Mouse (Mus musculus): Measurements from ENCODE around the gene Cdc14a. TPM values are rescaled to one million over a fixed set of nuclear protein-coding genes. Genes with fewer than 3 reads are reported as not detected.
"Not testable (repeated sequence)": the region's sequence is repeated elsewhere in the genome, so short reads cannot be mapped to it uniquely, and the experiment has no call there.

The Cdc14a gene
- polyA plus RNA-seq, 1 experiment from 2014 or later: 9.8 TPM

- H3K9me3 ChIP-seq: no peaks in the 10 kb centered on the region
- no peaks in the 10 kb centered on the region for H3K4me1 ChIP-seq (replicated peaks)
- WGBS: 97% methylated on average over 5 of the region's 5 CpGs
- H3K27ac ChIP-seq: no peak overlapping the region
- H3K4me2 ChIP-seq (replicated peaks): no peak overlapping the region
- H3K27me3 ChIP-seq: no peaks in the 10 kb centered on the region
- H3K9ac ChIP-seq (replicated peaks): no peak overlapping the region
- H3K4me3 ChIP-seq (replicated peaks): no peak overlapping the region
- H3K36me3 ChIP-seq: peaks cover 10% of the 10 kb centered on the region; the same call in 1 of the 2 replicates
- ATAC-seq: no peak
Observed at GRCm38 (mm10) chr3:116361101-116361500, 62.7 kb downstream of the Cdc14a start.

DNA sequence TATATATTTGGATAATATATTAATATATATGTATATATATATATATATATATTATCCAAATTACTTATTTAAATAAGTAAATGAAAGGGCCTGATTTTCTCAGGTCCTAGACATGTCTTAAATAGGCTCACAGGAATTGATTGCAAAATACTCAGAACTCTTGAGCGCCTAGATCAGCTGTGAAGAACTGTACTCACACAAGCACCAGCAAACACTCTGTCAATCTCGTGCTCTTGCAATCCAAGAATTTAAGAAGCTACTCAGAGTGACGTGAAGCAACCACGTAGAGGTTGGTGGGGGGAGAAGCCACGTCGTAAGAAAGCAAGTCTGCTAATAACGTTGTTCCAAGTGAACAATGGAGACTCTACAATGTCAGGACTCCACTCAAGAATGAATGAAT lies 66.0 kb downstream of the Cdc14a start:
- no peaks in the 10 kb centered on the region for H3K9me3 ChIP-seq
- no peaks in the 10 kb centered on the region for H3K27me3 ChIP-seq
- H3K9ac ChIP-seq (replicated peaks): no peak overlapping the region
- WGBS: 87% methylated on average over 7 of the region's 7 CpGs
- no peak overlapping the region for H3K27ac ChIP-seq
- ATAC-seq: no peak
- H3K4me1 ChIP-seq (replicated peaks): no peaks in the 10 kb centered on the region
- H3K36me3 ChIP-seq: no peaks in the 10 kb centered on the region
- no peak overlapping the region for H3K4me3 ChIP-seq (replicated peaks)
- no peak overlapping the region for H3K4me2 ChIP-seq (replicated peaks)

GRCm38 (mm10) chr3:116357180-116357579 lies 66.7 kb downstream of the Cdc14a start:
- WGBS: 87% methylated on average over 4 of the region's 4 CpGs
- ATAC-seq: no peak
- Histone ChIP-seq H3K27me3 (no peaks in the 10 kb centered on the region), H3K27ac (no peak overlapping the region), H3K4me1 (replicated peaks) (no peaks in the 10 kb centered on the region), H3K9me3 (no peaks in the 10 kb centered on the region), H3K9ac (replicated peaks) (no peak overlapping the region), H3K4me2 (replicated peaks) (no peak overlapping the region), H3K36me3 (no peaks in the 10 kb centered on the region), H3K4me3 (replicated peaks) (no peak overlapping the region)

DNA sequence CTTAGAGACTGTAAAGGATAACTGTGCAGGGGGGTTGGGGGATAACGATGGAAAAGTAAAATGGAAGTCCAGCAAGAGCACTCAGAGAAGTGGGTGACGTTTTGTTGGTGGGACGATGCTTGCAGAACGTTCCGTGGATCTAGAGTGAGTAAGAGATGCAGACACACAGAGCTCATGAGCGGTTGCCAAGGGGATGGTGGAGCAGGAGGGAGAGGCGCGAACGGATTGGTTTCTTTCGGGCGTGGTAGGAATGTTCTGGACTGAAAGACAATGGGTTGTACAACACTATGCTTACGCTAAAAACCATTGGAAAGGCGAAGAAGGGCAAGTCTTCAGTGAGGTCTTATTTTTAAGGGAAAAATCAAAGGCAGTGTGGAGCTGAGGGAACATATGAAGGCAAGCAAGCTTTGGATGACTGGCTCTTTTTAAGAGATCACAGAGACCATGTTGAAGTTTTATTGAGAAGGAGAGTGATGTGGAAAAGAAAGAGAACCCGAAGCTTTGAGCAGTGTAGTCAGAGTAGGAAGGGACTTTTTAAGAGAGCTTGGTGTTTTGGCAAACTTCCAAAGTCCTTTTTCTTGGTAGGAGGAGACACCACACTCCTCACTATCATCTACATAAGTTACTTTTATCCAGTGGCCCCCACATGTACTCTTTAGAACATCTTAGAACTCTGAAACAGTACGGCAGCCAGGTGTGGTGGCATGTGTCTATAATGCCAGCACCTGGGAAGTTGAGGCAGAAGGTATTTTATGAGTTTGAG lies 68.6 kb downstream of the Cdc14a start:
- H3K4me3 ChIP-seq (replicated peaks): no peak overlapping the region
- H3K27ac ChIP-seq: no peak overlapping the region
- no peak overlapping the region for H3K9ac ChIP-seq (replicated peaks)
- H3K4me2 ChIP-seq (replicated peaks): no peak overlapping the region
- 94% methylated on average over 15 of the region's 15 CpGs for WGBS
- no peaks in the 10 kb centered on the region for H3K27me3 ChIP-seq
- H3K9me3 ChIP-seq: no peaks in the 10 kb centered on the region
- no peaks in the 10 kb centered on the region for H3K4me1 ChIP-seq (replicated peaks)
- no peak for ATAC-seq
- no peaks in the 10 kb centered on the region for H3K36me3 ChIP-seq

DNA sequence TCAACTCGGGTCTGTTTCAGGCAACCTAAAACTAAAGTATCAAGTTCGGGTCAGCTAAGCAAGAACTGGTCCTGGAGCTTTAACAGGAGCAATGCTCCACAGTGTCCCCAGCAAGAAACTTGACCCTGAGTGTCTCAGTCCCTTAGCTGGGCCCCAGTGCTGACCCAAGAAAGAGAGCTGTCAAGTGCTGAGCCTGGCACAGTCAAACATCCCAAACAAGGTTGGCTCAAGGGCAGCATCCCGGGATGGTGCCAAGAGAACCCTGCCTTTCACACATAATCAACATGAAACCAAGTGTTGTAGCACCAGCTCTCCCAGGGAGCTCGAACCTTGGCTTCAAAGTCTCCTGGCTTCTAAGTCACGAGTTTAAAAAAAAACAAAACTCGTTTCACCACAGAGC lies 71.3 kb downstream of the Cdc14a start:
- Histone ChIP-seq H3K27me3 (no peaks in the 10 kb centered on the region), H3K9ac (replicated peaks) (no peak overlapping the region), H3K4me2 (replicated peaks) (no peak overlapping the region), H3K4me1 (replicated peaks) (no peaks in the 10 kb centered on the region), H3K9me3 (no peaks in the 10 kb centered on the region), H3K27ac (no peak overlapping the region), H3K36me3 (no peaks in the 10 kb centered on the region), H3K4me3 (replicated peaks) (no peak overlapping the region)
- ATAC-seq: no peak
- WGBS: 88% methylated on average over 6 of the region's 6 CpGs

DNA sequence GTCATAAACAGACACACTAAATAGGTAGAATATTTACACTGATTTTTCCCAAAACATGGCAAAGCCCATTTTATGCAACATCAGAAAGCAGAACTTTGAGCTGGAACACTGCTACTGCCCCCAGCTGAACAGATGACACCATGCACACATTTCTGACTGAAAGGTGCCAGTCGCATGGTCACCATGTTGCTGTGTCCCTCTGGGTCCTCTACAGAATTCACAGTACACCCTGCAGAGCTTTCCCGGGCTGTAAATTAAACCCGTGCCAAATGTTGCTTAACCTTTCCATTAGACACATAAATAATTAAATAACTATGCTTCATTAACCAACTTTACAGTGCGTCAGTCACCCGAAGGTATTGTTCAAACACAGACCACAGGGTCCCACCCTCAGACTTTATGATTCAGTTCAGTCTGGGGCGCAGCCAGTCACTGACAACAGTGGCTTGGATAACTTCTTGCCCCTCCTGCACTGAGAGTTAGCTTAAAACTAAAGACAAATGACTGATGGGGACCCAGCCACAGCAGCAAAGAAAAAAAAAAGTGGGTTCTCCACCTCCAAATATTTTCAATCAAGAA lies 73.4 kb downstream of the Cdc14a start:
- no peaks in the 10 kb centered on the region for H3K9me3 ChIP-seq
- H3K4me2 ChIP-seq (replicated peaks): no peak overlapping the region
- WGBS: 80% methylated on average over 6 of the region's 6 CpGs
- 0 out of 2 replicates have a peak, but pooled peaks cover 4% of the 10 kb centered on the region for H3K36me3 ChIP-seq
- no peaks in the 10 kb centered on the region for H3K27me3 ChIP-seq
- H3K27ac ChIP-seq: no peak overlapping the region
- H3K9ac ChIP-seq (replicated peaks): no peak overlapping the region
- H3K4me1 ChIP-seq (replicated peaks): no peaks in the 10 kb centered on the region
- no peak for ATAC-seq
- H3K4me3 ChIP-seq (replicated peaks): no peak overlapping the region

- H3K9ac ChIP-seq (replicated peaks); ATAC-seq; H3K27ac ChIP-seq; H3K4me3 ChIP-seq (replicated peaks); H3K4me1 ChIP-seq (replicated peaks); H3K27me3 ChIP-seq; H3K4me2 ChIP-seq (replicated peaks); H3K36me3 ChIP-seq; H3K9me3 ChIP-seq: not testable (repeated sequence)
- WGBS: 98% methylated on average over 29 of the region's 29 CpGs
Observed at GRCm38 (mm10) chr3:116347571-116347970, 76.3 kb downstream of the Cdc14a start.

DNA sequence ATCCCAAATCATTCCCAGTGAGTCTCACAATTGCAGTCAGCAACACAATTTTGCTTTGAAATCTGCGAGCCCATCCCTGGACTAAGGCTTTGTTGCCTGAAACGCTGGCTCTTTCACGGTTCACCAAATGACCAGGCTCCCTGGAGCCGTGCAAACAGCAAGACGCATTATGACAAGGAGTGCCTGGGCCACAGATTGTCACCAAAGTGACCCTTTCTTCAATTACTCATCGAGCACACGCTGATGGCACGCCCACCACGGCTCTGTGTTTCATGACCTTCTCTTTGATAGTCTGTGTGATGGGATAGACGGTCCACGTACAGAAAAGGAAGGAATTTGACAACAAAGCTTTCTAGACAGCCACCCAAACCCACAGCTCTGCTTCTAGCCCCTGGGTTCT lies 78.6 kb downstream of the Cdc14a start:
- H3K9ac ChIP-seq (replicated peaks): no peak overlapping the region
- H3K4me1 ChIP-seq (replicated peaks): no peaks in the 10 kb centered on the region
- H3K9me3 ChIP-seq: no peaks in the 10 kb centered on the region
- ATAC-seq: 0 out of 2 replicates have a peak, but pooled peaks have one; percentile 28
- peaks cover 8% of the 10 kb centered on the region; the same call in 1 of the 2 replicates for H3K36me3 ChIP-seq
- WGBS: 73% methylated on average over 11 of the region's 11 CpGs
- no peak overlapping the region for H3K4me3 ChIP-seq (replicated peaks)
- H3K4me2 ChIP-seq (replicated peaks): no peak overlapping the region
- no peaks in the 10 kb centered on the region for H3K27me3 ChIP-seq
- H3K27ac ChIP-seq: no peak overlapping the region

DNA sequence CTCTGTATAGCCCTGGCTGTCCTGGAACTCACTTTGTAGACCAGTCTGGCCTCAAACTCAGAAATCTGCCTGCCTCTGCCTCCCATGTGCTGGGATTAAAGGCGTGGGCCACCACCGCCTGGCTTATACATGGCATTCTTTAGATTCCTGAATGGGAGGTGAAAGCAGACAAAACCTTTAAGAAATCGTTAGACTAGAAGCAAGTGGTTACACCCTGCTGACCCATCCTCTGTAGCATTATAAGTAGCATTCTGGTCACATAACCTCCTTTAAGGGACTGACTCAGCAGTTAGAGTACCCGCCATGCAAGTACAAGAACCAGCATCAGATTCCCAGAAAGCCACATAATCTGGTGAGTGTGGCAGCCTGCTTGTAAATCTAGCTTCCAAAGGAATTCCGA lies 81.6 kb downstream of the Cdc14a start:
- Histone ChIP-seq H3K4me1 (replicated peaks) (no peaks in the 10 kb centered on the region), H3K27me3 (no peaks in the 10 kb centered on the region), H3K4me3 (replicated peaks) (no peak overlapping the region), H3K9me3 (no peaks in the 10 kb centered on the region), H3K4me2 (replicated peaks) (no peak overlapping the region), H3K9ac (replicated peaks) (no peak overlapping the region), H3K27ac (no peak overlapping the region), H3K36me3 (peaks cover 8% of the 10 kb centered on the region; the same call in 1 of the 2 replicates)
- WGBS: 87% methylated on average over 5 of the region's 5 CpGs
- no peak for ATAC-seq

DNA sequence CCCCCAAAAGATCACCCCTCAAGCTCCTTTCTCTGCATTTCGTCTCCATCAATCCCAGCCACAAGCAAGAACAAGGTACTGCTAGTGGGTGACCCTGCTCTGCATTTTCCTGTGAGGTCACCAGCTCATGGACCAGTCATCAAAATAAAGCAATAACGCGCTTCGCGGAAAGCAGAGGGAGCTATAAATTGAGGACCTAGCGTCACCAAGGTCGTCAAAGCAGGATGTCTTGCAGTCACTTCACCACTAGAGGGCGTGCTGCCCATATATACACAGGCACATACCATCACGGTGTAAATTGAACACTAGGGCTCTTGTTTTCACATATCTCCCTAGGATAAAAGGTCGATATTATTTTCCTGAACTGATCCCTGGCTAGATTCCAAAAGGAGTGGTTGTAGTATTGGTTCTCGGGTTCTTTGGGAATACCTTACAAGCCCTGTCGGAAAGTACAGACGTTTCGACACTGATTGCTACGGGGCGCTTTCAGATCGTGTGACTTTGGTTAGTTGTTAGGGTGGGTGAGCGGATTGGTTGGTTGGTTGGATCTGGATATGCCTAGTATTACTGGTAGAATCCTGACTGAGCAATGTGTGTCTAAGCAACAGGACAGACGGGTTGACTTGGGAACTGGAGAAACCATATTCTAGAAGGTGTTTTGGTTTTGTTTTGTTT lies 82.7 kb downstream of the Cdc14a start:
- no peak overlapping the region for H3K4me2 ChIP-seq (replicated peaks)
- peak; percentile 72 for ATAC-seq
- WGBS: 54% methylated on average over 19 of the region's 19 CpGs
- H3K4me1 ChIP-seq (replicated peaks): no peaks in the 10 kb centered on the region
- no peak overlapping the region for H3K27ac ChIP-seq
- H3K27me3 ChIP-seq: no peaks in the 10 kb centered on the region
- no peak overlapping the region for H3K9ac ChIP-seq (replicated peaks)
- H3K4me3 ChIP-seq (replicated peaks): no peak overlapping the region
- peaks cover 4% of the 10 kb centered on the region; the same call in 1 of the 2 replicates for H3K36me3 ChIP-seq
- H3K9me3 ChIP-seq: no peaks in the 10 kb centered on the region

GRCm38 (mm10) chr3:116340281-116340680 lies 83.6 kb downstream of the Cdc14a start:
- H3K9ac ChIP-seq (replicated peaks): no peak overlapping the region
- no peaks in the 10 kb centered on the region for H3K27me3 ChIP-seq
- H3K9me3 ChIP-seq: no peaks in the 10 kb centered on the region
- H3K27ac ChIP-seq: no peak overlapping the region
- H3K4me3 ChIP-seq (replicated peaks): no peak overlapping the region
- peaks cover 4% of the 10 kb centered on the region; the same call in 1 of the 2 replicates for H3K36me3 ChIP-seq
- no peak for ATAC-seq
- 97% methylated on average over 8 of the region's 8 CpGs for WGBS
- H3K4me2 ChIP-seq (replicated peaks): no peak overlapping the region
- no peaks in the 10 kb centered on the region for H3K4me1 ChIP-seq (replicated peaks)

- H3K9me3 ChIP-seq: no peaks in the 10 kb centered on the region
- WGBS: 85% methylated on average over 6 of the region's 6 CpGs
- H3K4me1 ChIP-seq (replicated peaks): no peaks in the 10 kb centered on the region
- H3K4me3 ChIP-seq (replicated peaks): no peak overlapping the region
- peaks cover 4% of the 10 kb centered on the region; the same call in 1 of the 2 replicates for H3K36me3 ChIP-seq
- H3K27me3 ChIP-seq: no peaks in the 10 kb centered on the region
- H3K4me2 ChIP-seq (replicated peaks): no peak overlapping the region
- ATAC-seq: no peak
- H3K27ac ChIP-seq: no peak overlapping the region
- H3K9ac ChIP-seq (replicated peaks): no peak overlapping the region
Observed at GRCm38 (mm10) chr3:116338616-116339015, 85.2 kb downstream of the Cdc14a start.

All from midbrain, embryonic 13.5 days (tissue).